Mouse (Mus musculus) retina, embryonic 14.5 days (tissue): ENCODE results near the gene Cenpt.

Experiments used
- DNase-seq: peaks from one replicate; pipeline ENCODE4 v3.0.0-alpha.2; 2015; ENCODE audit warnings: low spot score

The Cenpt gene

DNA sequence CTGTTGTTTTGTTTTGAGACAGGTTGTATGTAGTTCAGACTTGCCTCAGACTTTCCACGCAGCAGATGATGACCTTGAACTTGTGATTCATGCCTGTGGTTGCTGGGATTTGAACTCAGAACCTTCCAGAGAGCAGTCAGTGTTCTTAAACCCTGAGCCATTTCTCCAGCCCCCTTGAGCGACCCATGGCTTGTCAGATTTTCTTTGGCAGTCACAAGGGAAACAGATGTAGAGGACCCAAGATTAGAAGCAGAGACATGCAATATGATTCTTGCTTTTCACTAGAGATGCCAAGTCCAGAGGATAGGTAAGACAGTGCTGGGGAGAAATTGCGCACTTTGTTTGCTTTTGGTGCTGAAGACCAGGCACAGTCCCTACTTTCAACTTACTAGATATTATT lies at the start of gene Cenpt:
TSS of gene Cenpt (minus strand) at position 101 of the 400 bp plus-strand sequence.
- no peak for DNase-seq

DNA sequence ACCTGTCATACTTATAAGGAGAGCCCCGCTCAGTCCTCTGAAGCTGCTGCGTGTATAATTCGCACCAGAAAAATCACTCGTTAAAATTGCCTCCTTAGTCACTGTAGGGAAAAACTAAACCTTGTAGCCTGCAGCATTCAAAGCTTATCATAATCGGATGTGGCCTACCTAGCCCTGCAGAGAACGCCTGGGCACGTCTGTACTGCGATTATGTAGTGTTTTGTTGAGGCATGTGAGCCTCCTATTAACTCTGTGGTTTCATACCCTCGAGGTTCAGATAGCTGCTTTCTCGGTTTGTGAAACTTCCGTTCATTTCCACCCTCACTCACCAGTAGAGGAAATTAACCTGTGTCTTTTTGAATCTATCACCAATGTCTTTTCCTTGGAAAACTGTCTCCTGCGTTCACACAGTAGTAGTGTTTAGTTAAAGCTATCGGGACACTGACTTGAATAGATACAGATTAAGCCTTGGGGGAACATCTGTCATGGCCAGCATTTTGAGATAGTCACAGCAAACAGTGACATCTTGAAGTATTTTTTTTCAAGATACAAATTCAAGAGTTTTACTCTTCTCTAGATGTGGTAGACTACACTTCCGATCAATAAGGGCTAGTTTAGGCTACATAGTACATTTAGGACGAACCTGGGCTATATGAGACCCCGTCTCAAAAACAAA lies 48.0 kb upstream of the Cenpt start:
- DNase-seq = no peak

- DNase-seq = peak; percentile 92
These were observed 47.3 kb upstream of the Cenpt start, which contains the start of gene Pskh1 for GRCm38 (mm10) chr8:105900180-105900940. Gene Pskh1 (plus strand): TSS chr8:105900441.

- DNase-seq = peak; percentile 42
These were observed 44.9 kb upstream of the Cenpt start for GRCm38 (mm10) chr8:105897801-105898480.

- DNase-seq = peak; percentile 86
These were observed 40.3 kb upstream of the Cenpt start, which contains the start of gene Nrn1l for GRCm38 (mm10) chr8:105893339-105893738. Gene Nrn1l (plus strand): TSS chr8:105893567.

DNA sequence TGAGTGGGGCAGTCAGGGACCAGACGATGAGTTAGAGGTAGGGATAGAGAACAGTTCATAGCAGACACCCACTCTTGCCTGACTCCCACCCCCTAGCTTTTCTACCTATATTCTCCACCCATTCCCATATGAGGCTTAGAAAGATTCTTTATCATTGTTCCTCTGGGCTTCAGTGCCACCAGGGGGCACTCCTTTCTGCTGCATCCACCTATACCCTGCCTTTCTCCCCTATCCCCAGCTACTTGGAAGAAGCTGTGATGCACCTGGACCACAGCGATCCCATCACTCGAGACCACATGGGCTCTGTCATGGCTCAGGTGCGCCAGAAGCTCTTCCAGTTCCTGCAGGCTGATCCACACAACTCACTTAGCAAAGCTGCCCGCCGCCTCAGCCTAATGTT lies 39.4 kb upstream of the Cenpt start:
- peak; percentile 53 for DNase-seq

GRCm38 (mm10) chr8:105890870-105891269 lies 37.8 kb upstream of the Cenpt start:
- DNase-seq = no peak

GRCm38 (mm10) chr8:105889756-105890465 lies 36.8 kb upstream of the Cenpt start:
- DNase-seq = no peak

- DNase-seq = peak; percentile 90
These were observed 27.9 kb upstream of the Cenpt start, which contains the start of gene Edc4 for GRCm38 (mm10) chr8:105880754-105881520. Gene Edc4 (plus strand): TSS chr8:105880881.

- no peak for DNase-seq
These were observed 21.2 kb upstream of the Cenpt start for GRCm38 (mm10) chr8:105874301-105874700.

DNA sequence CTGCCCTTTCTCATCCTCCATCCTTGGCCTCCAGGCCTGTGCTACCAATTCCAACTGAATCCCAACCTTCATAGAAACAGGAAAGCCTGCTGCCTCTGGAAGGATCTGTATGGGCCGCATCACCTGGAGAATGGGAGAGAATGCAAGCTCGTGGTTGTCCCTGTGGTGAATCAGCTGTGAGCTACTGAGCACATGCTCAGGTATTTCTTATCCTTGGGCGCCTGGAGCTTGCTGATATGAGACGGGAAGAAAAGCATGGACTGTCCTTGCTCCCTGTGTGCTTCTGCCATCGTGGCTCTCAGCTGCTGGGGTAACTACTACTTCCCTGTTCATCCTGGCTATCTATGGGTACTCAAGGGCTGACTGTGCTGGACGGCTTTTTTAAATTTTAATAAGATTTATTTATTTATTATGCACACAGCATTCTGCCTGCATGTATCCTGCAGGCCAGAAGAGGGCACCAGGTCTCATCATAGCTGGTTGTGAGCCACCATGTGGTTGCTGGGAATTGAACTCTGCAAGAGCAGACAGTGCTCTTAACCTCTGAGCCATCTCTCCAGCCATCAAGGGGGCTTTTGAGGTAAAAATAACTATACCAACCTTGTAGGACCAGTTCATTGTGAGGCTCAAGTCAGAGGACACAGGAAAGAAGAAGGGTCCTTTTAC lies 13.4 kb upstream of the Cenpt start:
- peak; percentile 32 for DNase-seq

- DNase-seq = peak; percentile 49
These were observed 8.9 kb upstream of the Cenpt start for GRCm38 (mm10) chr8:105861951-105862350.

DNA sequence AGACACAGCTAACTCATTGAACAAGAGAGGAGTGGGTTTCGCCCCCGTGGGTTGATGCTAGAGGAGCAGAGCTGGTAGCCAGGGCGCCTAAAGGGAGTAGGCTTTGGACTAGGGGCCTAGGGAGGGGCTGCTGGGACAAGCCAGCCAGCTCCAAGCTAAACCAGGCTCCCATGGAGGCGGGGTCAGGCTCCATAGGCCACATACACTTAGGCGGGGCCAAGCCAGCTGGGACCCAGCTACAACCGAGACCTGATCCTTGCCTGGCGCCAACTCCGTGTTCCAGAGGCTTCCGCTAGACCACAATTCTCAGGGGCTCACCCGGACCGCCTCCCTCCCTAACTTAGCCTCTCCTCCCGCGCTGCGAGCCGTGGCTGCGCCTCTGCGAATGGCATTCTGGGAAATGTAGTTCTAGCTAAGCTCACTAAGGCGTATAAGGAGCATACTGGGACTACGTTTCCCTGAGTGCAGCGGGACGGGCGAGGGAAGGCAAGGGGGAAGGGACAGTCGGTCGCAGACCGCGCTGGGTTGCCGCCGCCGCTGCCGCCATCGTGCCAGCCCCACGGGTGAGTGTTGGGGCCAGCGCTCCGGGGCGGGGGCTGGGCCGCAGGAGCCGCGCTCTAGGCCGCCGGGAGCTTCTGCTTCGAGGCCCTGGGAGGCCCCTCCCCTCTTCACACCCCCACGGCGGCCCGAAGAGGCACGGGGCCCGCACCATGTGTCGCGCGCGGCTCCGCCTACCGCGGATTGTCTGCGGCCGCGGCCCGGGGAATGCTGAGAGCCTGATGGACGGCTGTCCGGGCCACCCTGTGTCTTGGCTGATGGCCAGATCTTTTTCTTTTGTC lies 7.3 kb upstream of the Cenpt start, which contains the start of gene Nutf2:
TSS of gene Nutf2 (plus strand) at position 438 of the 839 bp plus-strand sequence.
- DNase-seq = peak; percentile 99

DNA sequence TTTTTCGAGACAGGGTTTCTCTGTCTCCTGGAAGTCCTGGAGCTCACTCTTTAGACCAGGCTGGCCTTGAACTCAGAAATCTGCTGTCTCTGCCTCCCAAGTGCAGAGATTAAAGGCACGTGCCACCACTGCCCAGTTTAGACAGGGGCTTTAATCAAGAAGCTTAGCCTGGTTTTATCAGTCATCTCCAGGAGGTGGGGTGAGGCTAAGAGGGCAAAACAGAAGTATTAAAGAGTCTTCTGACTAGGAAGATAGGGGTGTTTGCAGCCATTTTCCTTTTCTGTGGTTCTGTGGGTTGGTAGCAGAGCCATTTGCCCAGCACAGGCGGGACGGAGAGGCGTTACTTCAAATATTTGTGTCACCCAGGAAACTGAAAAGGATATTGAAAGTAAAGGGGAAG lies 6.2 kb upstream of the Cenpt start:
- DNase-seq = no peak

DNA sequence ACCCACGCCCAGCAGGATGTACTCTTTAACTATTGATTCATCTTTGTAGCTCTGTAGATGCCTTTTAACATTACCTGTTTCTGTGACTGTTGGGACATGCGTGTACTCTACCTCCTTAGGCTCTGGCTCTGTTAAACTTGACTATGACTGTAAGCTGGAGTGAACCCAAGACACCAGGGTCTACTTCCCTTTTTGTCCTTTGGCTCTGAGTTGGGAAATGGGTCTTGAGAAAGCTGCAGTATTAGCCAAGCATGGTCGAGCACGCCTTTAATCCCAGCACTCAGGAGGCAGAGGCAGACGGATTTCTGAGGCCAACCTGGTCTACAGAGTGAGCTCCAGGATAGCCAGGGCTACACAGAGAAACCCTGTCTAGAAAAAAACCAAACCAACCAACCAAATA lies 5.4 kb upstream of the Cenpt start:
- no peak for DNase-seq

DNA sequence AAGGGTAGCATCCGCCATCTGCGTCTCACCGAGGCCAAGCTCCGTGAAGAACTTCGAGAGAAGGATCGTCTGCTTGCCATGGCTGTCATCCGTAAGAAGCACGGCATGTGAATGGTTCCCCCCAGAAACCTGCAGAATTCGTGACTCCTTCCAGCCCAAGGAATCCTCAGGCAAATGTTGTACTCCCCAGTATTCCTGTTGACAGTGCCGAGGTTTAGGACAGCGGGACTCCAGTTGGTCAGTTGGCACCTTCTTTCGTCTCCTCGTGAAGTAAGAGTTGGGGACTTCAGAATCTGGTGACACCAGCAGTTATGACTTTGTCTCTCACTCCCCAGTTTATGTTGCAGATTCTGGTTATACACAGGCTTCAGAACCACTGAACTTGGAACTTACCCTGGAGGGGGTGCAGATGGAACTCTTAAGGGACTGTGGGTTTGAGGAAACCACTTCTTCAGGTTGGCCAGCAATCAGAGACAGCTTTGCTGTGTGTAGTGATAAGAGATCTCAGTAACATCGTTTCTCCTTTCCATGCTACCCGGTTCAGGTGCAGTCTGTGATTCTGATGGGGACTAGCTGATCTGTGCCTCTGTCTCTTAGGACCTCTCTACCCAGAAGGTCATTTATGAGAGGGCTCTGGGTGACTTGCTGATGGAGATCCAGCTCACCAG lies 3.2 kb upstream of the Cenpt start:
- DNase-seq = no peak

- DNase-seq = peak; percentile 62
These were observed 2.4 kb upstream of the Cenpt start for GRCm38 (mm10) chr8:105855248-105856167.

- DNase-seq = peak; percentile 95
These were observed 1.7 kb upstream of the Cenpt start, which contains the start of gene Thap11 for GRCm38 (mm10) chr8:105854715-105855216. Gene Thap11 (plus strand): TSS chr8:105855132.
